In genomic region chr5:31201042-31201741, GRCm38 (mm10) we compare ENCODE assay signal across 9 mouse cellular contexts. TPM values are rescaled to one million over a fixed set of nuclear protein-coding genes. Genes with fewer than 3 reads are reported as not detected.
DNase-seq lines count a peak whose midpoint lies in the region; ATAC-seq lines count a peak whose summit lies in the region.
"Had no signal": no experiment of that assay in that cellular context is flagged by ENCODE, and none has a peak within 500 bp of the region (broad histone marks: within the 10 kb centered on the region; RNA-seq: fewer than 3 reads in every experiment).

No protein-coding gene starts in this region.

- H3K36me3 ChIP-seq in heart, embryonic 12.5 days: peaks cover 81% of the 10 kb centered on the region
- H3K36me3 ChIP-seq in forebrain, embryonic 16.5 days (ENCODE audit: control insufficient read depth, insufficient read depth): peaks cover 52% of the 10 kb centered on the region
- peaks cover 66% of the 10 kb centered on the region for H3K36me3 ChIP-seq in liver, embryonic 16.5 days (ENCODE audit: control insufficient read depth, insufficient read depth)

- no peak for DNase-seq in heart, adult 11 months
- peak; percentile 34 for DNase-seq in CD4-positive helper T cell, adult 2 months (ENCODE audit: low read depth, low spot score)
- DNase-seq in urinary bladder, postnatal 36 days (ENCODE audit: low spot score in 2 of 2): no peak
- DNase-seq in retina, embryonic 14.5 days (ENCODE audit: low spot score): no peak
- no peak for DNase-seq in spleen, postnatal 4 days (ENCODE audit: low spot score in 2 of 2)

- H3K4me3 ChIP-seq in heart, embryonic 12.5 days: peak overlapping the region; percentile 70
- peak overlapping the region; percentile 81 for H3K4me3 ChIP-seq in forebrain, embryonic 16.5 days (replicated peaks; ENCODE audit: low read length)
- peak overlapping the region; percentile 85 for H3K4me3 ChIP-seq in liver, embryonic 16.5 days (ENCODE audit: low read depth, low read length)

- H3K9ac ChIP-seq in heart, embryonic 12.5 days: peak overlapping the region; percentile 84
- peak overlapping the region; percentile 89 for H3K9ac ChIP-seq in forebrain, embryonic 16.5 days (replicated peaks; ENCODE audit: low read depth, low read length)
- H3K9ac ChIP-seq in liver, embryonic 16.5 days (ENCODE audit: low read depth, low read length): peak overlapping the region; percentile 83

- H3K9me3 ChIP-seq in heart, embryonic 12.5 days (replicated peaks): peaks cover 5% of the 10 kb centered on the region
- H3K9me3 ChIP-seq in forebrain, embryonic 16.5 days (ENCODE audit: control insufficient read depth, low read length): peaks cover 3% of the 10 kb centered on the region
- H3K9me3 ChIP-seq in liver, embryonic 16.5 days (replicated peaks; ENCODE audit: control insufficient read depth, low read length): no peaks in the 10 kb centered on the region

- no peaks in the 10 kb centered on the region for H3K27me3 ChIP-seq in heart, embryonic 12.5 days (replicated peaks)
- H3K27me3 ChIP-seq in forebrain, embryonic 16.5 days (replicated peaks; ENCODE audit: control insufficient read depth, insufficient read depth, low read length): no peaks in the 10 kb centered on the region
- H3K27me3 ChIP-seq in liver, embryonic 16.5 days (ENCODE audit: control insufficient read depth, insufficient read depth, low read depth, low read length): no peaks in the 10 kb centered on the region
- H3K27me3 ChIP-seq: Patski had no signal

- 20% methylated on average over 13 of the region's 13 CpGs for WGBS in heart, embryonic 12.5 days
- 20% methylated on average over 13 of the region's 13 CpGs for WGBS in forebrain, embryonic 16.5 days
- WGBS in liver, embryonic 16.5 days (ENCODE audit: insufficient replicate concordance): 18% methylated on average over 13 of the region's 13 CpGs

- peak overlapping the region; percentile 86 for H3K4me2 ChIP-seq in heart, embryonic 12.5 days
- peak overlapping the region; percentile 70 for H3K4me2 ChIP-seq in forebrain, embryonic 16.5 days (ENCODE audit: low read length)
- H3K4me2 ChIP-seq in liver, embryonic 16.5 days (ENCODE audit: low read depth, low read length): peak overlapping the region; percentile 55

- peaks cover 18% of the 10 kb centered on the region for H3K4me1 ChIP-seq in heart, embryonic 12.5 days (replicated peaks)
- H3K4me1 ChIP-seq in forebrain, embryonic 16.5 days (replicated peaks; ENCODE audit: control insufficient read depth, insufficient read depth, low read length): peaks cover 17% of the 10 kb centered on the region
- H3K4me1 ChIP-seq in liver, embryonic 16.5 days (ENCODE audit: control insufficient read depth, low read depth, low read length): peaks cover 11% of the 10 kb centered on the region

- no peak for ATAC-seq in heart, embryonic 12.5 days (ENCODE audit: insufficient number of reproducible peaks, low FRiP score)
- ATAC-seq in forebrain, embryonic 16.5 days: no peak
- ATAC-seq in liver, embryonic 16.5 days (ENCODE audit: low read depth): no peak

- peak overlapping the region; percentile 65 for H3K27ac ChIP-seq in heart, embryonic 12.5 days (ENCODE audit: poor library complexity, severe bottlenecking)
- H3K27ac ChIP-seq in forebrain, embryonic 16.5 days (ENCODE audit: low read length): peak overlapping the region; percentile 76
- peak overlapping the region; percentile 84 for H3K27ac ChIP-seq in liver, embryonic 16.5 days (ENCODE audit: low read length)

RNA-seq across cellular contexts. Expression of gene Zfp513, which starts 0.9 kb away (rescaled TPM):
- 9.9 and 10.5 TPM in 2 replicates for polyA plus RNA-seq in heart, embryonic 12.5 days (2016; fragmentation: Nextera tagmentation; extraction: Ambion mirVana)
- polyA plus RNA-seq in forebrain, embryonic 16.5 days (2015; fragmentation: Nextera tagmentation; extraction: Ambion mirVana): 13.0 and 14.7 TPM in 2 replicates
- 1.8 and 2.6 TPM in 2 replicates for polyA plus RNA-seq in liver, embryonic 16.5 days (2015; fragmentation: Nextera tagmentation; extraction: Ambion mirVana)

RNA-seq across cellular contexts. Expression of gene Eif2b4, which starts 8.0 kb away (rescaled TPM):
- polyA plus RNA-seq in heart, embryonic 12.5 days (2016; fragmentation: Nextera tagmentation; extraction: Ambion mirVana): 52.3 and 60.5 TPM in 2 replicates
- polyA plus RNA-seq in forebrain, embryonic 16.5 days (2015; fragmentation: Nextera tagmentation; extraction: Ambion mirVana): 91.0 and 93.4 TPM in 2 replicates
- 38.5 and 42.2 TPM in 2 replicates for polyA plus RNA-seq in liver, embryonic 16.5 days (2015; fragmentation: Nextera tagmentation; extraction: Ambion mirVana)

RNA-seq across cellular contexts. Expression of gene Snx17, which starts 8.2 kb away (rescaled TPM):
- 112 and 116 TPM in 2 replicates for polyA plus RNA-seq in heart, embryonic 12.5 days (2016; fragmentation: Nextera tagmentation; extraction: Ambion mirVana)
- 131 and 139 TPM in 2 replicates for polyA plus RNA-seq in forebrain, embryonic 16.5 days (2015; fragmentation: Nextera tagmentation; extraction: Ambion mirVana)
- 36.0 and 36.8 TPM in 2 replicates for polyA plus RNA-seq in liver, embryonic 16.5 days (2015; fragmentation: Nextera tagmentation; extraction: Ambion mirVana)

RNA-seq across cellular contexts. Expression of gene Ppm1g, which starts 19.3 kb away (rescaled TPM):
- polyA plus RNA-seq in heart, embryonic 12.5 days (2016; fragmentation: Nextera tagmentation; extraction: Ambion mirVana): 111 and 112 TPM in 2 replicates
- polyA plus RNA-seq in forebrain, embryonic 16.5 days (2015; fragmentation: Nextera tagmentation; extraction: Ambion mirVana): 169 and 175 TPM in 2 replicates
- polyA plus RNA-seq in liver, embryonic 16.5 days (2015; fragmentation: Nextera tagmentation; extraction: Ambion mirVana): 90.8 and 97.8 TPM in 2 replicates

RNA-seq across cellular contexts. Expression of gene Gtf3c2, which starts 21.2 kb away (rescaled TPM):
- polyA plus RNA-seq in heart, embryonic 12.5 days (2016; fragmentation: Nextera tagmentation; extraction: Ambion mirVana): 58.8 and 63.7 TPM in 2 replicates
- 72.1 and 79.4 TPM in 2 replicates for polyA plus RNA-seq in forebrain, embryonic 16.5 days (2015; fragmentation: Nextera tagmentation; extraction: Ambion mirVana)
- 29.3 and 32.2 TPM in 2 replicates for polyA plus RNA-seq in liver, embryonic 16.5 days (2015; fragmentation: Nextera tagmentation; extraction: Ambion mirVana)
